Mouse (Mus musculus): ENCODE results near the gene Abcg4. TPM values are rescaled to one million over a fixed set of nuclear protein-coding genes. Genes with fewer than 3 reads are reported as not detected.

Abcg4 gene
- polyA plus RNA-seq, 3 experiments from 2014 or later: not detected

GRCm38 (mm10) chr9:44236601-44237000 lies 51.8 kb downstream of the Abcg4 start:
- ATAC-seq: no peak

DNA sequence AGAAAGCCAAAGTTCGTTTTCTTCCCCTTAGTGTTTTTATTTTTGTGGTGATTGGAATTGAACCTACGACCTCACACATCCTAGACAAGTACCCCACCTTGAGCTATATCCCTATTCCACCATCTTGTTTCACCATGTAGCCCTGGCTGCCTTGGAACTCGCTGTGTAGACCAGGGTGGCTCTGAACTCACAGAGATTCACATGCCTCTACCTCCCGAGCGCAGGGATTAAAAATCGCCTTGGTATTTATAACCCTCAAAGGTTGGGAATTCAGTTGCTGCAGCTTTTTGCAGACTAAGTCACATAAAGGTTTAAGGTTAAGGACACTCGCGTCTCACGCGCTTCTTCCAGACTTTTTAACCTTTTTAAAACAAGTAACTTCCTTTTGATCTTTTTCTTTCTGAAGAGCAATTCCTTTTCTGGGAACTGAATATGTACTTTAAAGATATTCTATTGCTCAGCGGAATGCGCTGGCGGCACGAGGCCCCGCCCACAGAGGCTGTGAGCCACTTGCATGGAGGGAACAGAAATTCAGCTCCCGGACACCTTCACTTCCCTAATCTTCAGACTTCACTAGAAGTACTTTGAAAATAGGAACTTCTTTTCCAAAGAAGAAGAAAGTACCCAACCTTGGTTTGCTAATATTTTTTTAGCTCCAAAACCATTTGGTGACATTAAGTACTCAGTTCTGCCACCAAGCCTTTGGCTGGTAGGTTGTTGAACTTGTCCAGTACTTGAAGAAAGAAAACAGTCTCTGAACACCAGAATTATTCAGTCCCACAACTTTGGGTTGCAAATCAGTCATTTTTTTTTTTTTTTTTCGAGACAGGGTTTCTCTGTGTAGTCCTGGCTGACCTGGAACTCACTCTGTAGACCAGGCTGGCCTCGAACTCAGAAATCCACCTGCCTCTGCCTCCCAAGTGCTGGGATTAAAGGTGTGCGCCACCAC lies 53.7 kb downstream of the Abcg4 start:
- no peak for ATAC-seq

GRCm38 (mm10) chr9:44233802-44234478 lies 54.5 kb downstream of the Abcg4 start, which contains the start of gene Cbl:
Cbl (minus strand) TSS chr9:44234049.
- ATAC-seq: peak; percentile 75

DNA sequence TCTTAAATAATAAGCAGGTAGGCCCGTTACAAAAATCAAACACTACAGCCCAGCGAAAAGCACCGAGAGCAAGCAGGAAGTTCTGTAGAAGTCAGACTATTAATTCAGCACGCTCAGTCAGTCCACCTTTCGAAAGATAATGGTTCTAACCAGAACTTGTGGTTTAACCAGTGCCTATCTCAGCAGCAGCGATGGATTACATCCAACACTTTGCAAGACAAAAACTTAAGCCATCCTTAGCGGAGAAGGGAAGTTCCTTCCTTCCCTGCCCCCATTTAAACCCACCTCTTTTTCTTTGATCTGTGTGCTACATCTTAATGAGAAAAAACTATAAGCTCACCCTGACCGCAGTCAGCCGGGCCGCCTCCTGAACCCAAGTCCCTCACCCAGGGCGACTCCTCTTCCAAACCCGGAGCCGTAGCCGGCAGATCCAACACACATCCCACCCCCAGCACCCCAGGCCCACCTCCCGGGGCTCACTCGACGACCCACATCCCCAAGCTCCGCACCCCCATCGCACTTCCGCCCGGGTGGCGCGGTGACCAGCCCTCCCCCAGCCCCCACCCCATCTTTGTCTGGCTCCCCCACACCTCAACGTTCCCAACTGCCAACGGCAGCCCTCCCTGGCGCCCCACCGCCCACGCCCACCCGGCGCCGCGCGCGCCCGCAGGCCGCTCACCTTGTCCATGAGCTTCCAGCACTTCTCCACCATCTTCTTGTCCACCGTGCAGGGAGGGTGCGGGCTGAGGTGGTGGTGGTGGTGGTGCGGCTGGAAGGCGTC lies 55.2 kb downstream of the Abcg4 start:
- peak; percentile 23 for ATAC-seq

DNA sequence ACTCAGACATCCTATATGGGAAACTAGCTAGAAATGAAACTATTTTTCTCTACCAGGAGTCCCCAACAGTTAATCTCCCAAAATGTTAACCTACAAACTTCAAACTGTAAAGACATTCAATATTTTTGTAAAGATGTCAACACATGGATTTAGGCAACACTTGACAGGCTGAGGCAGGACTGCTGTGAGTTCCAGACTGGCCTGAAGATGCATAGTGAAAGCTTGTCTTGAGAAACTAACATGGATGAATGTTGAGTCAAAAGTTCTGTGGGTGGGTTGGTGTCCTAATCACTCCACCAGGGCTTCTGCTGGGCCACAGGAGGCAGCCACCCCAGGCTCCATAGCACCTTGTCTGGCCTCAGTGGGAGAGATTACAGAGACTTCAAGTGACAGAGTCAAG lies 56.8 kb downstream of the Abcg4 start:
- ATAC-seq: no peak

GRCm38 (mm10) chr9:44225993-44226392 lies 62.4 kb downstream of the Abcg4 start:
- ATAC-seq: no peak

Other genes with a start within 250 kb of the Abcg4 start
- gene Thy1, start 245.2 kb downstream of the Abcg4 start, polyA plus RNA-seq (2017; shearing (Covaris generic)): 100 to 1,000 TPM; 179 to 228 (median 209) TPM
- 1 to 10 TPM in 2 of 3 experiments, under 1 TPM in 1; 0.53 to 5.0 (median 2.2) TPM for gene Usp2, start 221.6 kb downstream of the Abcg4 start, polyA plus RNA-seq (2017; shearing (Covaris generic))
- not detected for gene Mfrp, start 186.9 kb downstream of the Abcg4 start, polyA plus RNA-seq (2017; shearing (Covaris generic))
- not detected for gene C1qtnf5, start 181.4 kb downstream of the Abcg4 start, polyA plus RNA-seq (2017; shearing (Covaris generic))
- not detected for gene Gm49380, start 175.1 kb downstream of the Abcg4 start, polyA plus RNA-seq (2017; shearing (Covaris generic))
- gene Rnf26, start 175.1 kb downstream of the Abcg4 start, polyA plus RNA-seq (2017; shearing (Covaris generic)): 1 to 10 TPM; 3.9 to 8.2 (median 6.0) TPM
- under 1 TPM in 1 of 3 experiments, not detected in 2; 0.69 TPM for gene Mcam, start 154.1 kb downstream of the Abcg4 start, polyA plus RNA-seq (2017; shearing (Covaris generic))
- 10 to 100 TPM; 17.9 to 31.2 (median 19.8) TPM for gene Cbl, start 54.6 kb downstream of the Abcg4 start, polyA plus RNA-seq (2017; shearing (Covaris generic))
- not detected for gene Ccdc153, start 47.9 kb downstream of the Abcg4 start, polyA plus RNA-seq (2017; shearing (Covaris generic))
- under 1 TPM in 1 of 3 experiments, not detected in 2; 0.15 TPM for gene Pdzd3, start 37.1 kb downstream of the Abcg4 start, polyA plus RNA-seq (2017; shearing (Covaris generic))
- gene Nlrx1, start 20.0 kb downstream of the Abcg4 start, polyA plus RNA-seq (2017; shearing (Covaris generic)): 10 to 100 TPM in 1 of 3 experiments, 1 to 10 TPM in 2; 3.3 to 10.7 (median 4.1) TPM
- 10 to 100 TPM; 16.2 to 24.6 (median 18.9) TPM for gene Hinfp, start 17.1 kb upstream of the Abcg4 start, polyA plus RNA-seq (2017; shearing (Covaris generic))
- gene C2cd2l, start 31.7 kb upstream of the Abcg4 start, polyA plus RNA-seq (2017; shearing (Covaris generic)): 1 to 10 TPM; 1.7 to 3.1 (median 2.8) TPM
- gene Dpagt1, start 37.4 kb upstream of the Abcg4 start, polyA plus RNA-seq (2017; shearing (Covaris generic)): 10 to 100 TPM; 11.1 to 17.6 (median 13.1) TPM
- gene H2afx, start 46.1 kb upstream of the Abcg4 start, polyA plus RNA-seq (2017; shearing (Covaris generic)): 10 to 100 TPM; 14.3 to 61.7 (median 16.1) TPM
- gene Hmbs, start 55.6 kb upstream of the Abcg4 start, polyA plus RNA-seq (2017; shearing (Covaris generic)): 10 to 100 TPM; 24.7 to 35.8 (median 25.4) TPM
- gene Vps11, start 73.1 kb upstream of the Abcg4 start, polyA plus RNA-seq (2017; shearing (Covaris generic)): 10 to 100 TPM; 28.7 to 54.8 (median 49.8) TPM
- gene Hyou1, start 90.9 kb upstream of the Abcg4 start, polyA plus RNA-seq (2017; shearing (Covaris generic)): 10 to 100 TPM; 14.0 to 21.4 (median 18.2) TPM
- 10 to 100 TPM; 13.6 to 24.2 (median 18.2) TPM for gene Slc37a4, start 108.2 kb upstream of the Abcg4 start, polyA plus RNA-seq (2017; shearing (Covaris generic))
- 1,000 to 10,000 TPM; 2,506 to 3,849 (median 3,609) TPM for gene Rps25, start 118.5 kb upstream of the Abcg4 start, polyA plus RNA-seq (2017; shearing (Covaris generic))
- 100 to 1,000 TPM; 128 to 165 (median 154) TPM for gene Trappc4, start 119.0 kb upstream of the Abcg4 start, polyA plus RNA-seq (2017; shearing (Covaris generic))
- 10 to 100 TPM; 13.6 to 35.6 (median 25.7) TPM for gene Ccdc84, start 130.0 kb upstream of the Abcg4 start, polyA plus RNA-seq (2017; shearing (Covaris generic))
- gene Foxr1, start 152.5 kb upstream of the Abcg4 start, polyA plus RNA-seq (2017; shearing (Covaris generic)): under 1 TPM in 2 of 3 experiments, not detected in 1; 0.17 to 0.72 TPM
- not detected for gene Upk2, start 166.4 kb upstream of the Abcg4 start, polyA plus RNA-seq (2017; shearing (Covaris generic))
- 10 to 100 TPM; 11.1 to 12.4 (median 12.2) TPM for gene Bcl9l, start 194.2 kb upstream of the Abcg4 start, polyA plus RNA-seq (2017; shearing (Covaris generic))